Mouse (Mus musculus): ENCODE measurements around the gene Six5.
A peak's percentile ranks its signal among the peaks of the same experiment; 100 is the strongest.

Gene Six5

DNA sequence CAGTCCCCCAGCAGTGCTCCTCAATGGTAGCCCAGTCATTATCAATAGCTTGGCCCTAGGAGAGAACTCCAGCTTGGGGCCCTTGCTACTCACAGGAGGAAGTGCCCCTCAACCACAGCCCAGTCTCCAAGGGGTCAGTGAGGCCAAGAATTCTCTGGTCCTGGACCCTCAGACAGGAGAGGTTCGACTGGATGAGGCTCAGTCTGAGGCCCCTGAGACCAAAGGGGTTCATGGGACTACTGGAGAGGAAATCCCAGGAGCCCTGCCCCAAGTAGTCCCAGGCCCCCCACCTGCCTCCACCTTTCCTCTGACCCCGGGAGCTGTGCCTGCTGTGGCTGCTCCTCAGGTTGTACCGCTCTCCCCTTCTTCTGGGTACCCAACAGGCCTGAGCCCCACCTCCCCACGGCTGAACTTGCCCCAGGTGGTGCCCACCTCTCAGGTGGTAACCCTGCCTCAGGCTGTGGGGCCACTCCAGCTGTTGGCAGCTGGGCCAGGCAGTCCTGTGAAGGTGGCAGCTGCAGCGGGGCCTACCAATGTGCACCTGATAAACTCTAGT lies 2.1 kb downstream of the Six5 start:
- no peak for DNase-seq (ENCODE audit: low spot score)

- DNase-seq (ENCODE audit: low spot score), result no peak
These were observed 2.8 kb downstream of the Six5 start for GRCm38 (mm10) chr7:19097217-19097616.

GRCm38 (mm10) chr7:19097863-19098262 lies 3.5 kb downstream of the Six5 start:
- DNase-seq (ENCODE audit: low spot score), result no peak

DNA sequence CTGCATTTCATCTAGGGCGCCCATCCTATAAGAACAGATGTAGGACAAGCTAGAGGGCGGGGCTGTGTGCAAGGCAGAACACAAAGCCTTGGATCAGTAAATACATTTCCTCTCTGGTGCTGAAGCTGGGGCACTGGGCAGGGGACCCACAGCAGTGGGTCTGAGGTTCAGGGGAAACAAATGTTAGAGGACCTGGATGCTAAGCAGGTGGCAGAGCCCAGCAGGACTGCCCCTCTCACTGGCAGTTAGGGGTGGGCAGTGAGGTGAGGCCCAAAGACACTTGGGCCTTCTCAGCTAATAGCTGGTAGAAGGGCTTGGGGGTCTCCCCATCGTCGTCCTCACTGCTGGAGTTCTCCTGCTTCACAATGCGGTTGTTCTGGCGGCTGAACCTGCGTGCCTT lies 4.4 kb downstream of the Six5 start:
- DNase-seq (ENCODE audit: low spot score), result no peak

- DNase-seq (ENCODE audit: low spot score), result no peak
These were observed 5.9 kb downstream of the Six5 start for GRCm38 (mm10) chr7:19100290-19100689.

GRCm38 (mm10) chr7:19103741-19104140 lies 9.3 kb downstream of the Six5 start:
- no peak for DNase-seq (ENCODE audit: low spot score)

GRCm38 (mm10) chr7:19104486-19104885 lies 10.1 kb downstream of the Six5 start:
- no peak for DNase-seq (ENCODE audit: low spot score)

GRCm38 (mm10) chr7:19107436-19107835 lies 13.0 kb downstream of the Six5 start:
- no peak for DNase-seq (ENCODE audit: low spot score)

- no peak for DNase-seq (ENCODE audit: low spot score)
These were observed 15.2 kb downstream of the Six5 start for GRCm38 (mm10) chr7:19109565-19109964.

DNA sequence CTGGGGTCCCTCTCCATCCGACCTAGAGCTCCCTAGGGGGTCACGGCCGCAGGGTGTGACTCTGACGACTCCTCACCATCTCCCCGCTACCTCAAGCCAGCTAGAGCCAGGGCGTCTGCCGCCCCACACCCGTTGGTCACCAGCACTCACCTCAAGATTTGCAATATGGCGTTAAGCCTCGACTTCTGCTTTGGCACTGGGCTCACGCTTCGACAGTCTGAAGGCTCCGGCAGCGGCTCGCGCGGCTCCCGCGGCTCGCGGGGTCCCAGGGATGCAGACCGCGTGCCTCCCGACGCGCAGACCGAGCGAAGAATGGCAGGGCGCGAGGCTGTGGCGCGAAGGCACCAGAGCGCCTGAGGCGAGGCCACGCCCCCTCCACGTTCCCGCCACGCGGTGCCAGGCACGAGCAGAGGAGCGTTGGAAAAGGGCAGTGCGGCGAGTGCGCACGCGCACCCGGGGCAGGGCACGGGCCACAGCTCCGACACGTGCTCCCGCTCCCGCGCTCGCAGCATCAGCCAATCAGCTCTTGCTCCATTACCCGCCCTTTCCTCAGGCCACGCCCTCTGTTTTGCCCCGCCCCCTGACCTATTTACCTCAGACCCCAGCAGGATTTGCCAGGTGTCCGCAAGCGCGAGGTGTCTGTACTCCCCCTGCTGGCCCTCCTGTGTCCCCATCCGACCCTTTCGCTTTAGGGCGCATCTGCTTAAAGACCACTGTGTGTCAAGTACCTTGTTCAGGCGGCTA lies 23.8 kb downstream of the Six5 start, which contains the start of gene Gm4969:
Gm4969 (minus strand) TSS at position 341 of the 744 bp plus-strand sequence.
- no peak for DNase-seq (ENCODE audit: low spot score)

DNA sequence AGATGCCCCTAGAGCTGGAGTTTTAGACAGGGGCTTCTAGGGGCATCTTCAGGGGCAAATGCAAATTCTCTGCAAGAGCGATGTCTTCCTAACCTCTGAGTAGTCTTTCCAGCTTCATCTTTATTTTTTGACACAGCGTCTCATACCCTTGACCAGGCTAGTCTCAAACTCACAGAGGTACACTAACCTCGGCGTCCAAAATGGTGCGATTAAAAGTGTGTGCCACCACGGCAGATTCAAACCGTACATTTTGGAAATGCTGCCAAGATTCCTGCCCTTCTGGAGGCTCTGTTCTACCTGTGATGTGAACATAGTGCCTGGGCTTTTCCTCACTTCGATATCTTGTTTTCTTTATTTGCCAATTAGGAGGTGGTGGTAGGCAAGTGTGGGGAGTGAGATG lies 24.7 kb downstream of the Six5 start:
- no peak for DNase-seq (ENCODE audit: low spot score)

DNA sequence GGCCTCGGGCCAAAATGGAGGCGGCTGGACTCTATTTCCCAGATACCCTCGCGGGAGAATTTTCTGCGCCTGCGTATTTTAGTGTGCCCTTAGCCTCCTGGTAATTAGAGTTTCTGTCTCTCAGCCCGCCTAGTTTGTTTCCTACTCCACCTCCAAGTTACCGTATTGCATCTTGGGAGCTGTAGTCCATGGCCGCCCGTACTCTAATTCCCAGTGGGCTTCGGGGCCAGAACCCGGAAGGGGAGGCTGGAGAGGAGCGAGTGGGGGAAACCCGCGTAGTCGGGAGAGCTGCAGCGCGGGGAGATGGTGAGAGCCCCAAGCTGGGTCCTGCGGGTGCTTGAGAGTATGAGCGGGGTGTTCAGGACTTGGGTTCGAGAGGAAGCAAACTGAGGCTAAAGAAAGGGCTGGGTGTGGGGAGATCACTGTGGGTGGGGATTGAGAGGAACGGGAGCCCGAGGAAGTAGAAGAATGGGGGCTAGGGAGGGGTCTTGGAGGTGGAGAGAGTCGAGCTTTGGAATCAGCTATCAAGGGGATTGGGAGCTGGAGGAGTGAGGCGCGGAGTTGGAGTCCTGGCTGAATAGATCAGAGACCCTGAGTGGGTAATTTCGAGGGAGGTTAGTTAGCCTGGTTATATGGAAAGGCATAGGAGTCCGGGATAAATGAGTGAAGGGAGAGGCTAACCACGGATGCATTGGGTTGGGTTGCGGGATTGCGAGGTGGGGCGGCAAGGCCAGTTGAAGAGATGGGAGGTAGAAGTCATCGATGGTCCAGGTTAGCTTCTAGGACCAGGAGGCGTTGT lies 25.4 kb downstream of the Six5 start, which contains the start of gene Fbxo46:
Fbxo46 (plus strand) TSS at position 229 of the 799 bp plus-strand sequence.
- peak; percentile 73 for DNase-seq (ENCODE audit: low spot score)

- no peak for DNase-seq (ENCODE audit: low spot score)
These were observed 27.3 kb downstream of the Six5 start for GRCm38 (mm10) chr7:19121686-19122085.

GRCm38 (mm10) chr7:19124713-19125112 lies 30.3 kb downstream of the Six5 start:
- no peak for DNase-seq (ENCODE audit: low spot score)

DNA sequence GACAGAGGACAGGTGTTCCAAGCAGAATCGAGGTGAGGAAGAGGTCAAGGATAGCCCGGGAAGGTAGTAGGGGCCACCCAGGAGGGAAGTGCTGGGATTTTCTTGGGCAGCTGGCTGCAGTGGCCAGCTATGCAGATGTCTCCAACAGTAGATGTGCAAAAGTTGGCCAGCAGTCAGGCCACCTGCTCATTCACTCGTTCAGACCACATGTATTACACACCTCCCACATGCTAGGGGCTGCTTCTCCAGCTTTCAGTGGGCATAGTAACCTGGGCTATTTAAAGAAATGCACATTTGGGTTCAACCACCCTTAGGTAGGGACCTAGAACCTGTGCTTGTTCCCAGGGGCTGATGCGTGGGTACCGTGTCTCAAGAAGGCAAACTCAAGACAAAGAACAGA lies 33.4 kb downstream of the Six5 start:
- DNase-seq (ENCODE audit: low spot score), result no peak

- DNase-seq (ENCODE audit: low spot score), result no peak
These were observed 35.0 kb downstream of the Six5 start for GRCm38 (mm10) chr7:19129396-19129795.

GRCm38 (mm10) chr7:19130657-19131056 lies 36.3 kb downstream of the Six5 start:
- DNase-seq (ENCODE audit: low spot score), result no peak

DNA sequence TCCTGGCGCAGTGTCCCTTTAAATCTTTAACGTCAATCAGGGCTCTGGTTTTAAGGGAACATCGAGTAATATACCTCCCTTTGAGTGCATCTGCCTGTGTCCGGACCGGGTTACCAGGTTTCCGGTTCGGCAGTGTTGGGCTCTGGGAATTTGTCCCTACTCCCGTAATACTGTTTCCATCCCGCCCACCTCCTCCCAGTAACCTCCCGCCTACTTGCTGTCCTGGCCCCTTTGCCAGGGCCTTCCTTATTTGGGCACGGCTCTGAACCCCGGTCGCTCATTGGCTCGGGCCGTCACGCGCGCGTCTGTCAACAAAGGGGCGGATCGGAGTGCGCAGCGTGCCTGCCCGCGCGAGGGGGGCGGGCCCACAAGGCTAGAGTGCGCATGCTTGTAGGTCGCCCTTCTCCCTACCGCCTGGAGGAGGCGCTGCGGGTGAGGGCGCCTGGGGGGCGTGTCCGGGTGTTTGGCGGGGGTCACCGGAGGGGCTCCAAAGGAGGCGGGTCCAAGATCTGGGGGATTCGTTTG lies 37.0 kb downstream of the Six5 start:
- peak; percentile 92 for DNase-seq (ENCODE audit: low spot score)

DNA sequence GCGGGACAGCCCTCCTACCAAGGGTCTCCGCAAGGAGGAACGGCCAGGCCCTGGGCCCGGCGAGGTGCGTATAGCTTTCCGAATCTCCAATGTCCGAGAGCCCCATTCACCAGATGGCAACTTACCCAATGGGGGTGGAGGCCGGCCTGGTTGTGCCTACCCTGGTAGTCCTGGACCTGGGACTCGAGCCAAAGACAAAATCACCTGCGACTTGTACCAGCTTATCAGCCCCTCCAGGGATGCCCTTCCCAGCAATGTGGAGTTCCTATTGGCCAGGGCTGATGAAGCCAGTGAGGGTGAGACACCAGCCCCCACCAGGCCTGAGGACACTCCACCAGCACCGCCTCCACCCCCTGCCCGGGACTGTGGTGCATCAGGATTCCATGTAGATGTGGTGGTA lies 41.8 kb downstream of the Six5 start:
- no peak for DNase-seq (ENCODE audit: low spot score)

DNA sequence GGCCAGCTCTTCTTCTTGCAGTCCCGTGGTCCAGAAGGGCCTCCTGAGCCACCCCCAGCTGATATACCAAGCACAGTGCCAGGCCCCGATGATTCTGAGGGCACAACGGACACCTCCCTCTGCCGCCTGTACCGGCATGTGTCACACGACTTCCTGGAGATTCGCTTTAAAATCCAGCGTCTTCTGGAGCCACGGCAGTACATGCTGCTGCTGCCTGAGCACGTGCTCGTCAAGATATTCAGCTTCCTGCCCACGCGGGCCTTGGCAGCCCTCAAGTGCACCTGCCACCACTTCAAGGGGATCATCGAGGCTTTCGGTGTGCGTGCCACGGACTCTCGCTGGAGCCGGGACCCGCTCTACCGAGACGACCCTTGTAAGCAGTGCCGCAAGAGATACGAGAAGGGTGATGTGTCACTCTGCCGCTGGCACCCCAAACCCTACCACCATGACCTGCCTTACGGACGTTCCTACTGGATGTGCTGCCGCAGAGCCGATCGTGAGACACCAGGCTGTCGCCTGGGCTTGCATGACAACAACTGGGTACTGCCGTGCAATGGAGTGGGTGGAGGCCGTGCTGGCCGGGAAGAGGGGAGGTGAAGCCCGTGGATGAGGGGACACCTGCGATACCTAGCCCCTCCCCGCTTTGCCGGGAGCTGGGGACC lies 42.4 kb downstream of the Six5 start:
- DNase-seq (ENCODE audit: low spot score), result no peak

- no peak for DNase-seq (ENCODE audit: low spot score)
These were observed 43.0 kb downstream of the Six5 start for GRCm38 (mm10) chr7:19137380-19137779.

GRCm38 (mm10) chr7:19146793-19147192 lies 52.4 kb downstream of the Six5 start:
- no peak for DNase-seq (ENCODE audit: low spot score)

Measured in ovary, postnatal 10 days (tissue).